Mouse (Mus musculus): ENCODE data around the gene B3galt1.

The B3galt1 gene

GRCm38 (mm10) chr2:67751585-67751984 is 185.9 kb downstream of the B3galt1 start:
- DNase-seq, result no peak

GRCm38 (mm10) chr2:67756507-67756906 is 190.8 kb downstream of the B3galt1 start:
- no peak for DNase-seq

- DNase-seq, result no peak
Observed at GRCm38 (mm10) chr2:67787536-67787935, 221.9 kb downstream of the B3galt1 start.

GRCm38 (mm10) chr2:67797561-67797960 is 231.9 kb downstream of the B3galt1 start:
- no peak for DNase-seq

- no peak for DNase-seq
Observed at GRCm38 (mm10) chr2:67799981-67800380, 234.3 kb downstream of the B3galt1 start.

GRCm38 (mm10) chr2:67816149-67816548 is 250.5 kb downstream of the B3galt1 start:
- DNase-seq, result no peak

- no peak for DNase-seq
Observed at GRCm38 (mm10) chr2:67818014-67818413, 252.3 kb downstream of the B3galt1 start.

- no peak for DNase-seq
Observed at GRCm38 (mm10) chr2:67822360-67822759, 256.7 kb downstream of the B3galt1 start.

- DNase-seq, result no peak
Observed at GRCm38 (mm10) chr2:67827697-67828096, 262.0 kb downstream of the B3galt1 start.

- no peak for DNase-seq
Observed at GRCm38 (mm10) chr2:67829055-67829915, 263.6 kb downstream of the B3galt1 start.

- no peak for DNase-seq
Observed at GRCm38 (mm10) chr2:67847806-67848205, 282.1 kb downstream of the B3galt1 start.

- no peak for DNase-seq
Observed at GRCm38 (mm10) chr2:67850725-67851124, 285.1 kb downstream of the B3galt1 start.

GRCm38 (mm10) chr2:67858340-67858739 is 292.7 kb downstream of the B3galt1 start:
- no peak for DNase-seq

GRCm38 (mm10) chr2:67859004-67859403 is 293.3 kb downstream of the B3galt1 start:
- no peak for DNase-seq

GRCm38 (mm10) chr2:67873368-67873767 is 307.7 kb downstream of the B3galt1 start:
- DNase-seq, result no peak

GRCm38 (mm10) chr2:67879836-67880235 is 314.2 kb downstream of the B3galt1 start:
- no peak for DNase-seq

GRCm38 (mm10) chr2:67881713-67882281 is 316.1 kb downstream of the B3galt1 start:
- no peak for DNase-seq

GRCm38 (mm10) chr2:67897956-67898689 is 332.5 kb downstream of the B3galt1 start:
- DNase-seq, result no peak

GRCm38 (mm10) chr2:67901574-67901973 is 335.9 kb downstream of the B3galt1 start:
- no peak for DNase-seq

- DNase-seq, result no peak
Observed at GRCm38 (mm10) chr2:67902651-67903292, 337.1 kb downstream of the B3galt1 start.

- DNase-seq, result no peak
Observed at GRCm38 (mm10) chr2:67903769-67904168, 338.1 kb downstream of the B3galt1 start.

GRCm38 (mm10) chr2:67931994-67932393 is 366.3 kb downstream of the B3galt1 start:
- DNase-seq, result no peak

GRCm38 (mm10) chr2:67948408-67948807 is 382.7 kb downstream of the B3galt1 start:
- no peak for DNase-seq
